Mouse (Mus musculus) limb, embryonic 15.5 days (tissue): ENCODE data around the gene Tec. TPM values are rescaled to one million over a fixed set of nuclear protein-coding genes. Genes with fewer than 3 reads are reported as not detected.
"Not testable (repeated sequence)": the region's sequence is repeated elsewhere in the genome, so short reads cannot be mapped to it uniquely, and the experiment has no call there.

ENCODE experiments used
- ATAC-seq: fragments of 200-750 bp; cut with Nextera tagmentation; 2 replicates; pipeline ENCODE4 v1.8.0; 2017; ENCODE audit warnings: low read depth, moderate TSS enrichment; ENCODE audit not compliant: insufficient number of reproducible peaks, low FRiP score, low TSS enrichment
- H3K27ac ChIP-seq: fragments of 300-500 bp; sonication (generic); 2 replicates; pipeline ENCODE4 v1.5.1; 2015; ENCODE audit warnings: moderate library complexity, mild to moderate bottlenecking, inconsistent platforms
- H3K27me3 ChIP-seq: fragments of 300-500 bp; sonication (generic); 2 replicates; pipeline ENCODE4 v1.6.1; 2015; ENCODE audit warnings: inconsistent platforms
- H3K36me3 ChIP-seq: fragments of 300-500 bp; sonication (generic); 2 replicates; pipeline ENCODE4 v1.6.1; 2015; ENCODE audit warnings: inconsistent platforms
- H3K4me1 ChIP-seq: fragments of 300-500 bp; sonication (generic); 2 replicates; pipeline ENCODE4 v1.6.1; 2015; ENCODE audit warnings: inconsistent platforms
- H3K4me2 ChIP-seq: fragments of 300-500 bp; sonication (generic); 2 replicates; pipeline ENCODE4 v1.6.1; 2015; ENCODE audit warnings: mild to moderate bottlenecking, inconsistent platforms
- H3K4me3 ChIP-seq: fragments of 300-500 bp; sonication (generic); 2 replicates; pipeline ENCODE4 v1.5.1; 2015; ENCODE audit warnings: mild to moderate bottlenecking, inconsistent platforms
- H3K9ac ChIP-seq: fragments of 300-500 bp; sonication (generic); 2 replicates; pipeline ENCODE4 v1.6.1; 2015; ENCODE audit warnings: inconsistent platforms
- H3K9me3 ChIP-seq: fragments of 300-500 bp; sonication (generic); 2 replicates; pipeline ENCODE4 v1.6.1; 2016; ENCODE audit warnings: inconsistent platforms
- WGBS: fragments of 180-500 bp; shearing (Covaris S2); methylation state at CpG from one replicate; pipeline ENCODE4 v1.1.7; 2015; 5-methylcytosine and 5-hydroxymethylcytosine counted together
- polyA plus RNA-seq: library from polyadenylated mRNA; unstranded; fragments of >200 nt; fragmentation: Nextera tagmentation; extraction: Ambion mirVana; gene quantifications from 2 replicates; pipeline ENCODE4 v1.2.1, GENCODE M21; 2015

The Tec gene
- polyA plus RNA-seq, 1 experiment from 2014 or later, result 12.9 TPM

- H3K4me1 ChIP-seq, result 0 out of 2 replicates have a peak, but pooled peaks cover 2% of the 10 kb centered on the region
- ATAC-seq, result no peak
- no peak overlapping the region for H3K27ac ChIP-seq
- H3K4me2 ChIP-seq, result no peak overlapping the region
- no peak overlapping the region for H3K9ac ChIP-seq
- H3K36me3 ChIP-seq, result no peaks in the 10 kb centered on the region
- H3K27me3 ChIP-seq, result no peaks in the 10 kb centered on the region
- 84% methylated on average over 7 of the region's 7 CpGs for WGBS
- no peak overlapping the region for H3K4me3 ChIP-seq
- no peaks in the 10 kb centered on the region for H3K9me3 ChIP-seq
These were observed 38.7 kb downstream of the Tec start for GRCm38 (mm10) chr5:72829506-72830067.

DNA sequence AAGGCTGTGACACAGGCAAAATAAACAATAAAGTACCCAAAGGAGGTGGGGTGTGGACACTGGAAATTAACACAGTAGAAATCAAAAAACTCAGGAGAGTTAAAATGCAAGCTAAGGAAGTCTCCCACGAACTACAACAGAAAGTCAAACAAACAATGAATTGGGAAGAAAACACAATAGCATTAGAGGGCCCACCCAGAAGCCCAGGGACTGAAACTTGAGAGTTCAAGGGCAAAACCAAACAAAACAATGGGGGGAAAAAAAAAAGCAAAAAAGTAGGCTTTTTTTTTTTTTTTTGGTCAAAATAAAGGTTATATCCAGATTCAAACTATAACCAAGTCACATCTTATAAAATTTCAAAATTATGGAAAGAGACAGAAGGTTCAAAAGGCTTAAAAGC lies 39.9 kb downstream of the Tec start:
- Histone ChIP-seq H3K36me3 (no peaks in the 10 kb centered on the region), H3K9ac (no peak overlapping the region), H3K4me3 (no peak overlapping the region), H3K4me2 (no peak overlapping the region), H3K4me1 (0 out of 2 replicates have a peak, but pooled peaks cover 2% of the 10 kb centered on the region), H3K9me3 (no peaks in the 10 kb centered on the region), H3K27ac (no peak overlapping the region), H3K27me3 (no peaks in the 10 kb centered on the region)
- WGBS, result 44% methylated on average over 1 of the region's 1 CpGs
- no peak for ATAC-seq

GRCm38 (mm10) chr5:72827435-72827834 lies 40.8 kb downstream of the Tec start:
- WGBS, result 78% methylated on average over 5 of the region's 5 CpGs
- Histone ChIP-seq H3K27me3 (no peaks in the 10 kb centered on the region), H3K27ac (no peak overlapping the region), H3K36me3 (no peaks in the 10 kb centered on the region), H3K4me1 (no peaks in the 10 kb centered on the region), H3K9me3 (no peaks in the 10 kb centered on the region), H3K4me3 (no peak overlapping the region), H3K4me2 (no peak overlapping the region), H3K9ac (no peak overlapping the region)
- no peak for ATAC-seq

DNA sequence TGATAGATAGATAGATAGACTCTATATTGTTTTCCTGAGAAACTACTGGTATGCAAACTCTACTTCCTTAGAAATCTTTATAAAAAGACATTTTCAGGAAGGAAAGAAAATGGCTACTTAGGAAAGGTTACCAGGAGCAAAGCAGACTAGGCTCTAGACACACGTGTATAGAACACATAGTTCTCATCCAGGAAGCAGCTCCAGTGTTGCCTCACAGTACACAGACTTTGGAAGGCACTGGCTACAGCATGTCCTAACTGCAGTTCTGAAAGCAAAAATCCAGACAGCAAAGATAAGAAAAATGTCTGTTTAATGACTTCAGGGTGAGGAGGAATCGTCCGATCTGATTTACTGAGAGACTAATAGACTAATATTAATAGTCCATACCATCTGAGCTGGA lies 41.8 kb downstream of the Tec start:
- H3K9me3 ChIP-seq, result no peaks in the 10 kb centered on the region
- 74% methylated on average over 3 of the region's 3 CpGs for WGBS
- ATAC-seq, result no peak
- H3K4me1 ChIP-seq, result no peaks in the 10 kb centered on the region
- H3K36me3 ChIP-seq, result no peaks in the 10 kb centered on the region
- no peak overlapping the region for H3K27ac ChIP-seq
- no peak overlapping the region for H3K4me2 ChIP-seq
- H3K9ac ChIP-seq, result no peak overlapping the region
- H3K4me3 ChIP-seq, result no peak overlapping the region
- no peaks in the 10 kb centered on the region for H3K27me3 ChIP-seq

DNA sequence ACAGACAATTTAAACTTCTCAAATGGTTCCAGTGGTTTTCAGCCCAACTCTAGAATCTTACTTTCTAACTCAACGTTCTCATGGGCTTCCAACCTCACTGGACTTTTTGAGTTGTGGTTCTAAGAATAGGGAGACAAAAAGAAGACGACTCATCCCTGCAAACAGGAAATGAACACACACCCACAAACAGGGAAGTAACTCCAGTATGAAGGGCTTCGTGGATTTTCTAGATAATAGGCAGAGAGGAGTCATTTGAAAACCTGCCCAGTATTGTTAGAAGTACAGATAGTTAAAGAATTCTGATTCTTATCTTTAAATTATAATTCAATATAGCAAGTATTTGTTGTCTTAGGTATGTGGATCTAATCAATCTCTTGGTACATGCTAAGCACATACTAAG lies 47.6 kb downstream of the Tec start:
- H3K27me3 ChIP-seq, result no peaks in the 10 kb centered on the region
- no peak overlapping the region for H3K4me3 ChIP-seq
- no peak overlapping the region for H3K4me2 ChIP-seq
- H3K27ac ChIP-seq, result no peak overlapping the region
- no peaks in the 10 kb centered on the region for H3K9me3 ChIP-seq
- no peak overlapping the region for H3K9ac ChIP-seq
- ATAC-seq, result no peak
- no peaks in the 10 kb centered on the region for H3K36me3 ChIP-seq
- WGBS, result 78% methylated on average over 3 of the region's 3 CpGs
- peaks cover 3% of the 10 kb centered on the region; the same call in 1 of the 2 replicates for H3K4me1 ChIP-seq

- Histone ChIP-seq H3K4me2 (no peak overlapping the region), H3K27me3 (no peaks in the 10 kb centered on the region)
- WGBS, result 85% methylated on average over 8 of the region's 8 CpGs
These were observed 48.1 kb downstream of the Tec start for GRCm38 (mm10) chr5:72820036-72820640.

DNA sequence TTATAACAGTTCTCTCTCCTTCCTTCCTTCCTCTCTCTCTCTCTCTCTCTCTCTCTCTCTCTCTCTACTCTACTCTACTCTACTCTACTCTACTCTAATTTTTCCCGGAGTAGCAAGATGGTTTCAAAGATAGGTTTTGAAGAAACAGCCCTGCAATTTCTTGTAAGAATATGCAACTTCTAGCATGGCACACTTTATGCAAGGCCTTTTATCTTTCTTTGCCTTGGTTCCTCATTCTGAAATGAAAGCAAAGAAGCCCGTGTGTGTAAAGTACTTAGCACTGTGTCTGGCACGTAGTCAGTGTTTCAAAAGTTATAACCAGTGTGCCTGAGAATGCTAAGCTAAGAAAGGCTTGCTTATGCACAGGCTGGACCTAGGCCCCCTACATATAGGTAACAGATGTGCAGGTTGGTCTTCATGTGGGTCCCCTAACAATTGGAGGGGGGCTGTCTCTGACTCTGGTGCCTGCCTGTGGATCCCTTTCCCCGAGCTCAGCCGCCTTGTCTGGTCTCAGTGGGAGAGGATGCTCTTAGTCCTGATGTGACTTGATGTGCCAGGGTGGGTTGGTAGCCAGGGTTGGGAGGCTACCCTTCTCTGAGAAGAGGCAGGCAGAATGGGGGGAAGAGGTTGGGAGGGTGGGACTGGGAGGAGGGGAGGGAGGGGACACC lies 49.6 kb downstream of the Tec start:
- Histone ChIP-seq H3K9me3 (no peaks in the 10 kb centered on the region), H3K4me2 (no peak overlapping the region), H3K4me3 (no peak overlapping the region), H3K36me3 (no peaks in the 10 kb centered on the region), H3K27me3 (no peaks in the 10 kb centered on the region), H3K27ac (no peak overlapping the region), H3K9ac (no peak overlapping the region), H3K4me1 (peaks cover 3% of the 10 kb centered on the region; the same call in 1 of the 2 replicates)
- no peak for ATAC-seq
- 79% methylated on average over 5 of the region's 5 CpGs for WGBS

More at GRCm38 (mm10) chr5:72820036-72820640, 48.1 kb downstream of the Tec start:
- H3K4me1 ChIP-seq, result peaks cover 3% of the 10 kb centered on the region; the same call in 1 of the 2 replicates
- ATAC-seq, result no peak
- no peaks in the 10 kb centered on the region for H3K36me3 ChIP-seq
- no peak overlapping the region for H3K4me3 ChIP-seq
- no peaks in the 10 kb centered on the region for H3K9me3 ChIP-seq
- no peak overlapping the region for H3K27ac ChIP-seq
- H3K9ac ChIP-seq, result no peak overlapping the region

DNA sequence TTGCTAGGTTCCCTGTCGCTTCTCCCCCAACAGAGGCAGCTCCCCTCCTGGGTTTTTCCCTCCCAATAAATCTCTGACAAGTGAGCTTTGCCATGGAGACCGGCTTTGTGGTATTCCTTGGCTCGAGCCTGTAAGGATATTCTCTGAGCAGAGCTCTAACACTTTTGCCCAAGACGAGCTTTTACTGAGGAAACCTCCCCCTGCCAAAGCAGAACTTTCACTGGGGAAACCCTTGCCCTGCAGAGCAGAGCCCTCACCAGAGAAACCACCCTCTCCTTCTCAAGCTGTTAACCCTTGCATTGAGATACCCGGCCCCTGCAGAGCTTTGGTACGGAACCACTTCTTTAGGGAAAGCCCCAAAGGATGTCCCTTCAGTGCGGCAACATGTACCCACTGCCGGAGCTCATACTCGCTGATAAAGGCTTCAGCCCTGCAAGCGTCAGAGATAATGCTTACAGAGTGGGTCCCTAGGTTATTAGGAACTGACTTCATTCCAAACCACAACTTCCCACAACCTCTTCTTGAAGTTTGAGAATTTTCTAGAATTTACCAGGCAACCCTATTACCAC lies 50.7 kb downstream of the Tec start:
- Histone ChIP-seq H3K9ac (no peak overlapping the region), H3K27ac (no peak overlapping the region; the same call in 1 of the 2 replicates), H3K9me3 (no peaks in the 10 kb centered on the region), H3K36me3 (no peaks in the 10 kb centered on the region), H3K4me1 (peaks cover 3% of the 10 kb centered on the region; the same call in 1 of the 2 replicates), H3K4me2 (no peak overlapping the region), H3K27me3 (no peaks in the 10 kb centered on the region), H3K4me3 (no peak overlapping the region)
- peak; percentile 67 for ATAC-seq
- 31% methylated on average over 10 of the region's 10 CpGs for WGBS

DNA sequence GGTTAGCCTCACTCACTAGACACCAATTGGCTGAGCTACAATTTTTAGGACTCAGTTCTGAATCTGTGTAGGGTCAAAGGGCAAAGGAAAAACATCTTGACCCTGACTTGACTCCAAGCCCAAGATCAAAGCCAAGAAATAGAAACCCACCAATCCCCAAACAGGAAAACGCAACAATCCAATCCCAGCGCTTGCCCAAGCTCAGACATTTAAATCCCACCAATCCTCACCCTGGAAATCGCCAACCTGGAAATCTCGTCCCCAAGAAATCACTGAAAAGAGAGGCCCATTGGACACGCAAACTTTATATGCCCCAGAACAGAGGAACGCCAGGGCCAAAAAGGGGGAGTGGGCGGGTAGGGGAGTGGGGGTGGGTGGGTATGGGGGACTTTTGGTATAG lies 51.3 kb downstream of the Tec start:
- not testable (repeated sequence) for H3K4me1 ChIP-seq, H3K36me3 ChIP-seq, H3K27ac ChIP-seq, H3K9me3 ChIP-seq, H3K4me2 ChIP-seq, H3K4me3 ChIP-seq, H3K9ac ChIP-seq, H3K27me3 ChIP-seq, ATAC-seq
- WGBS, result 56% methylated on average over 7 of the region's 7 CpGs

- Histone ChIP-seq H3K27ac (no peak overlapping the region), H3K9ac (no peak overlapping the region), H3K4me3 (no peak overlapping the region), H3K4me1 (peaks cover 3% of the 10 kb centered on the region; the same call in 1 of the 2 replicates), H3K4me2 (no peak overlapping the region), H3K36me3 (no peaks in the 10 kb centered on the region), H3K9me3 (no peaks in the 10 kb centered on the region), H3K27me3 (no peaks in the 10 kb centered on the region)
- no peak for ATAC-seq
- WGBS, result 42% methylated on average over 2 of the region's 2 CpGs
These were observed 51.8 kb downstream of the Tec start for GRCm38 (mm10) chr5:72816491-72816890.

DNA sequence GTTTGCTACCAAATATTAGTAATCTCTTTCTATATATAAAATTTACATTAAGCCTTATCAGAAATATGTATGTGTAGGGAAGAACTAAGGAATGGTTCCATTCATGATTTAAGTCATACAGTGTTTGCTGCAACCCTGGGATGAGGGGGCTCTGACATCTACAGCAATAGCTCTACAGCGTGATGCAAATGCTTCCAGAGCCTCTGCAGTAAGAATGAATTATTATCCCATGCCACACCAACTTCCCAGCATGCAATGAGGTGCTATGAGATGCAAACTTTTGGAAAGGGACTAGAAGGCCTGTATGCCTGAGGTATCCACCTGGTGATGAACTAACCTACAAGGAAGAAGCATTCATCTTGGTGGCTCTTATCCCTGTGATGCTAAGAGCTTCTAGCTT lies 52.2 kb downstream of the Tec start:
- Histone ChIP-seq H3K4me1 (peaks cover 3% of the 10 kb centered on the region; the same call in 1 of the 2 replicates), H3K9me3 (no peaks in the 10 kb centered on the region), H3K4me3 (no peak overlapping the region), H3K9ac (no peak overlapping the region), H3K36me3 (no peaks in the 10 kb centered on the region), H3K27ac (no peak overlapping the region), H3K4me2 (no peak overlapping the region), H3K27me3 (no peaks in the 10 kb centered on the region)
- ATAC-seq, result no peak
- WGBS, result 69% methylated on average over 1 of the region's 1 CpGs

DNA sequence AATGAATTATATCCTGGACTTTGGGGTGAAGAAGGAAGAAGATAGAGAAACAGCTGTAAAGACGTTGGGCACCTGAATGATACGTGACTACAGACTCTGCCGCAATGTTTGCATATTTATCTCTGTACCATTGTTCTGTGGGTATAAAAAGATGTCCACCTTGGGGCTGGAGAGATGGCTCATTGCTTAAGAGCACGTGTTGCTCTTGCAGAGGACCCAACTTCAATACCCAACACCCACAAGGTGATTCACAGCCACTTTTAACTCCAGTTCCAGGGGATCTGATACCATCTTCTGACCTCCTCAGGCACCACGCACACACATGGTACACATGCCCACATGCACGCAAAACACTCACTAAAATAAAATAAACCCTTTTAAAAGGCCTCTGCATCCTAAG lies 52.9 kb downstream of the Tec start:
- no peaks in the 10 kb centered on the region for H3K9me3 ChIP-seq
- peaks cover 3% of the 10 kb centered on the region; the same call in 1 of the 2 replicates for H3K4me1 ChIP-seq
- no peak overlapping the region for H3K9ac ChIP-seq
- no peaks in the 10 kb centered on the region for H3K36me3 ChIP-seq
- no peak overlapping the region for H3K4me3 ChIP-seq
- no peaks in the 10 kb centered on the region for H3K27me3 ChIP-seq
- no peak for ATAC-seq
- no peak overlapping the region for H3K27ac ChIP-seq
- no peak overlapping the region for H3K4me2 ChIP-seq
- WGBS, result 82% methylated on average over 6 of the region's 6 CpGs
